Mouse (Mus musculus) cerebellum, adult 9-10 months (tissue): ENCODE results near the gene Morf4l2.
"Not testable (repeated sequence)": the region's sequence is repeated elsewhere in the genome, so short reads cannot be mapped to it uniquely, and the experiment has no call there.

Experiments
- DNase-seq: peaks from one replicate; pipeline ENCODE4 v3.0.0; 2022

Gene Morf4l2

GRCm38 (mm10) chrX:136743459-136743858 lies at the start of gene Morf4l2:
Gene Morf4l2 (minus strand): TSS chrX:136743690.
- DNase-seq, result peak; percentile 22

GRCm38 (mm10) chrX:136789446-136789845 lies 46.0 kb upstream of the Morf4l2 start:
- no peak for DNase-seq

- no peak for DNase-seq
Measured at GRCm38 (mm10) chrX:136780041-136780440, 36.6 kb upstream of the Morf4l2 start, which contains the start of gene Glra4. Gene Glra4 (minus strand): TSS chrX:136780141.

- no peak for DNase-seq
Measured at GRCm38 (mm10) chrX:136779262-136779661, 35.8 kb upstream of the Morf4l2 start.

GRCm38 (mm10) chrX:136778046-136778445 lies 34.6 kb upstream of the Morf4l2 start:
- no peak for DNase-seq

GRCm38 (mm10) chrX:136773035-136773434 lies 29.5 kb upstream of the Morf4l2 start:
- DNase-seq, result peak; percentile 55

GRCm38 (mm10) chrX:136761103-136762074 lies 17.9 kb upstream of the Morf4l2 start:
- peak; percentile 50 for DNase-seq

- no peak for DNase-seq
Measured at GRCm38 (mm10) chrX:136755464-136755863, 12.0 kb upstream of the Morf4l2 start.

- DNase-seq, result no peak
Measured at GRCm38 (mm10) chrX:136749329-136749728, 5.8 kb upstream of the Morf4l2 start.

- DNase-seq, result no peak
Measured at GRCm38 (mm10) chrX:136744663-136745062, 1.2 kb upstream of the Morf4l2 start.

GRCm38 (mm10) chrX:136742661-136743103 lies 808 bp downstream of the Morf4l2 start:
- peak; percentile 73 for DNase-seq

- no peak for DNase-seq
Measured at GRCm38 (mm10) chrX:136742241-136742640, 1.2 kb downstream of the Morf4l2 start.

GRCm38 (mm10) chrX:136741651-136742201 lies 1.8 kb downstream of the Morf4l2 start:
- DNase-seq, result peak; percentile 80

GRCm38 (mm10) chrX:136740791-136741650 lies 2.5 kb downstream of the Morf4l2 start:
- peak; percentile 97 for DNase-seq

GRCm38 (mm10) chrX:136740087-136740790 lies 3.3 kb downstream of the Morf4l2 start:
- peak; percentile 26 for DNase-seq

GRCm38 (mm10) chrX:136732016-136732415 lies 11.5 kb downstream of the Morf4l2 start:
- DNase-seq, result no peak

GRCm38 (mm10) chrX:136714742-136715474 lies 28.6 kb downstream of the Morf4l2 start:
- DNase-seq, result not testable (repeated sequence)

- no peak for DNase-seq
Measured at GRCm38 (mm10) chrX:136708782-136709181, 34.7 kb downstream of the Morf4l2 start.

GRCm38 (mm10) chrX:136708168-136708681 lies 35.3 kb downstream of the Morf4l2 start:
- peak; percentile 51 for DNase-seq

- peak; percentile 77 for DNase-seq
Measured at GRCm38 (mm10) chrX:136707446-136708167, 35.9 kb downstream of the Morf4l2 start, which contains the start of gene Tceal1. Gene Tceal1 (plus strand): TSS chrX:136707982.
